Mouse (Mus musculus): Measurements from ENCODE around the gene Rad54l2. TPM values are rescaled to one million over a fixed set of nuclear protein-coding genes. Genes with fewer than 3 reads are reported as not detected.

The Rad54l2 gene
- total RNA-seq (2014; fragmentation: Nextera tagmentation) (15.9 and 22.7 TPM in 2 replicates), total RNA-seq (2017) (15.6 and 23.2 TPM in 2 replicates)

DNA sequence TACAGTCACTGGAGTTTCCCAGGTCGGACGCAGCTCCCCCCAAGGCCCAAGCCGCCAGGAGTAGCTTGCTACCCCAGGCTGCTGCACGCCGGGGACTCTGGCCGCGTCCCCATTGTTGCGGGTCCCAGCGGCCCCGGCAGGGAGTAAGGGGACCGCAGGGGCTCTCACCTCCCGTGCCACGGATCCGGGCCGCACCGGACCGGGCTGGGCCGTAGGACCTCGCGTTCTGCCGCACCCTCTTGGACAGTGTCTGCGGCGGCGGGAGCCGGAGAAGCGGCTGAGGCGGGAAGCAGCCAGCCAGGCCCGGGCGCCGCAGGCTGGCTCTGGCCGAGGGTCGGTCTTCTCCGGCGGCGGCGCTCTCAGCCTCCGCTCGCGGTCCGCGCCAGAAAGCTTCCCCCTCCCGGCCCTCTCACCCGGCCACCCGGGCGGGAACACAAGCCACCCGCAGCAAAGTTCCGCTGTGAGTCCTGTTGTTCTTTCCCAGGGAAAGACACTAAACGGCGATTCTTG, at the start of gene Rad54l2:
Gene Rad54l2 (minus strand): TSS at position 383 of the 510 bp plus-strand sequence.
- ATAC-seq (replicated peaks; ENCODE audit: low FRiP score, low TSS enrichment, poor library complexity, severe bottlenecking), result peak; percentile 79

DNA sequence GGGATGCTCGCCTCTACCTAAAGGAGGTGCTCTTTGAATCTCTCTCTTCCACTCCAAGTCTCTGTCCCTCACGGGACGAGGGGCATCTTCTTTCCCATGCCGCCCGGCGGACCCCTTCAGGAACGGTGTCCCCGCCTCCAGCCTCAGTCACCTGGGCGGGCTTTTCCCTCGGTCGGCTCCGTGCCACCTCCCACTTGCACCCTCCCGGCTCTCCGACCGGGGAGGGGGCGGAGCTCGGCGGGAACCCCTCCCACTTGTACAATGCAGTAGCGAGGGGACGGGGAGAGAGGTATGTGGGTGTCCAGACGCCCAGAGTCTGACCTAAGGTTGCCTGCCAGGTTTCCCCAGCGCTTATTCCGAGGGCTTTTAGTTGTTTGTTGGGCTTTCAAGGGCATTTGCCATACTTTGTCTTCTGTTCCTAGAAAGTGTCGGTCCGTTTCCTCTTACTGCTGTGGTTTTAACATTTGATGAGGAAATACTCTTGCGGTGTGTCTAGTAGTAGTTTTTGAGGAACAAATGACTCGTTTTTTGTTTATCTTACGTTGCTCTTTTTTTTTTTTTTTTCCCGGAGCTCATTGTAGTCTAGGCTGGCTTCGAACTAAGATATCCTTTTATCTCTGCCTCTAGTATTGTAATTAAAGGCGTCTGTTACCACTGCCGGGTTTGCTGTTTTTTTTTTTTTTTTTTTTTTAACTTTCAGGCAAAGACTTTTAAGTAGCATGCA, 33.5 kb upstream of the Rad54l2 start:
- peak; percentile 89 for ATAC-seq (replicated peaks; ENCODE audit: low FRiP score, low TSS enrichment, poor library complexity, severe bottlenecking)

GRCm38 (mm10) chr9:106821618-106822380, 32.8 kb upstream of the Rad54l2 start, which contains the start of gene Dcaf1:
Gene Dcaf1, plus strand, starts transcription at chr9:106821874.
- peak; percentile 89 for ATAC-seq (replicated peaks; ENCODE audit: low FRiP score, low TSS enrichment, poor library complexity, severe bottlenecking)

DNA sequence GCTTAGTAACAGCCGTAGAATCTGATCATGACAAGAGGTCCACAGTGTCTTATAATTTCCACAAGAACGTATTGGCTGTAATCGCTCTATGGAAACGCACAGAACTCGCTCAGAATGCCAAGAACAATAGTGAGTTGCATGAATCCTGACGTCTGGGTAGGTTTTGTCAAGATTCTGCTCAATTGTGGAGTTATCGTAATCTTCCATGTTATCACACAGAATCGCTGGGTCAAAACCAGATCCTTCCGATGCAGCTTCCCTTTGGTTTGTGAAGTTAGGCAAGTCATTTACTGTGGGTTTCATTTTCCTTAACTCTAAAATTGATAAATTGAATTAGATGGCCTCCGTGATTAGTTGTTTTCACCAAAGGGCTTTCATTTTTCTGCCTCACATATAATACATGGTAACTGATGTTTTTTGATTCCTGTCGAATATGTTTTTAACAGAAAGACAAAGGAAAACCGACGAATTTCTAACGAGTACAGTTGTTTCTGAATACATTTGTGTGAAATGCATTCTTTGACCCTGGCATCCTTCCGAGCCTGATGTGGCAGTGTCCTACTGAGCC, 32.1 kb upstream of the Rad54l2 start:
- no peak for ATAC-seq (replicated peaks; ENCODE audit: low FRiP score, low TSS enrichment, poor library complexity, severe bottlenecking)

DNA sequence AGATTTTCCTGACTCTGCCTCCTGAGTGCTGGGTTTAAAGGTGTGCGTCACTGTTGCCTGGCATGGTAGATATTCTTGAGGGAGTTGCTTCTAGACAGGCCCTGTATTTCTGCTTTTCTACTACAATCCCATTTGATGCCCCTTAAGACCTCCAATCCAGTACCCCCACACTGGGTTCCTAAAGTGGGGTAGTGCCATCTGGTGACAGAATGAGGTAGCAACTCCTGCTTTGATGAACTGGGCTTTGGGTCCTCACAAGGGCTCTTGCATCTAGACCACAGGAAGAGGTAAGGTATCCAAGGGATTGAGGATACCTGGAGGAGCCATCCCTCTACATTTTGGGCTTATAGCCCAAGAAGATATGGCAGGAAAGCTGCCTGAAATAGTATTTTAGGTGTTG, 30.2 kb upstream of the Rad54l2 start:
- no peak for ATAC-seq (replicated peaks; ENCODE audit: low FRiP score, low TSS enrichment, poor library complexity, severe bottlenecking)

- no peak for ATAC-seq (replicated peaks; ENCODE audit: low FRiP score, low TSS enrichment, poor library complexity, severe bottlenecking)
Measured at GRCm38 (mm10) chr9:106818191-106818590, 29.2 kb upstream of the Rad54l2 start.

- no peak for ATAC-seq (replicated peaks; ENCODE audit: low FRiP score, low TSS enrichment, poor library complexity, severe bottlenecking)
Measured at GRCm38 (mm10) chr9:106806503-106806902, 17.5 kb upstream of the Rad54l2 start.

DNA sequence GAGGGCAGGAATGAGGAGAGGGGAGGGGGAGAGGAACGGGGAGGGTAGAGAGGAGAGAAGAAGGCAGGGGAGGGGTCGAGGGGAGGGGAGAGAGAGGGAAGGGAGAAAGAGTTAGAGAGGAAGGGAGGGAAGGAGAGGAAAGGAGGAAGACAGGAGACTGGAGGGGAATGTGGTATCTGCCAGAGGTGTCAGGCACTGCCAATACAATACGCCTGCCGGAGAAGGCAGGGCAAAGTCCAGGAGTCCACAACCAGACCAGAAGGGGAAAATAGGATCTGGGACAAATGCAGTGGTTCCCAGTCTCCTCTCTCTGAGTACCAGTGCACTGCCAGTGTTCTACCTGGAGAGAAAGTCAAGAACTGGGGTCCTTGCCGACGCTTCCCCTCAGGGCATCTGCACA, 1.8 kb upstream of the Rad54l2 start:
- ATAC-seq (replicated peaks; ENCODE audit: low FRiP score, low TSS enrichment, poor library complexity, severe bottlenecking), result no peak

DNA sequence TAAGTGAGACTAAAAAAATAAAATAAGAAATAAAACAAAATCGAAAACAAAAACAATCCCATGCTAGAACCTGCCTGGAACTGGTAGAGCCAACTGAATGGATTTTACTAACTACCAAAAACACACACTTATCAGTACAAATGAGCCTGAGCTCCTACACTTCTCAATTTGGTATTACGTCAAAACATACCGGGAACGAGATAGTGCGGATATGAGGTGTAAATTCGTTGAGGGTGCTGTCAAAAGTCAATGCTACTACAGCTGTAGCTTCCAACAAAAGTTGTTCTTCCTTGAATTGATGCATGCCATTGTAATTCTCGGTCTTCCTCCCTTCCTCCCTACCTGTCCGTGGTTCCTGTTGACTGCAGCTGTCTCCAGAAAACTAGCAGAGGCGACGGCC, 369 bp upstream of the Rad54l2 start:
- ATAC-seq (replicated peaks; ENCODE audit: low FRiP score, low TSS enrichment, poor library complexity, severe bottlenecking), result peak; percentile 48; the same call in 1 of the 2 replicates

- peak; percentile 25 for ATAC-seq (replicated peaks; ENCODE audit: low FRiP score, low TSS enrichment, poor library complexity, severe bottlenecking)
Measured at GRCm38 (mm10) chr9:106787979-106788811, 799 bp downstream of the Rad54l2 start.

DNA sequence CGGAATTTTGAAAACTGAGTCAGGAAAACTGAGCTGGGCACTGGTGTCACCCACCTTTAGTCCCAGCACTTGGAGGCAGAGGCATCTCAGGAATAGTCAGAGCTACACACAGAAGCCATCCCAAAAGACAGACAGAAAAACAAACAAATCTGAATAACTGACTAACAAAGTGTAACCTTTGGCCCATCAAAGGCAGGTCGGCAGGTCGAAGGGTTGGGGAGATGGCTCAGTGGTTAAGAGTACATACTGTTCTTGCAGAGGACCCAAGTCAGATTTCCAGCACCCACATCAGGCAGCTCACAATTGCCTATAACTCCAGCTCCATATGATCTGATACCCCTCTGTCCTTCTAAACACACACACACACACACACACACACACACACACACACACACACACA, 3.8 kb downstream of the Rad54l2 start:
- no peak for ATAC-seq (replicated peaks; ENCODE audit: low FRiP score, low TSS enrichment, poor library complexity, severe bottlenecking)

DNA sequence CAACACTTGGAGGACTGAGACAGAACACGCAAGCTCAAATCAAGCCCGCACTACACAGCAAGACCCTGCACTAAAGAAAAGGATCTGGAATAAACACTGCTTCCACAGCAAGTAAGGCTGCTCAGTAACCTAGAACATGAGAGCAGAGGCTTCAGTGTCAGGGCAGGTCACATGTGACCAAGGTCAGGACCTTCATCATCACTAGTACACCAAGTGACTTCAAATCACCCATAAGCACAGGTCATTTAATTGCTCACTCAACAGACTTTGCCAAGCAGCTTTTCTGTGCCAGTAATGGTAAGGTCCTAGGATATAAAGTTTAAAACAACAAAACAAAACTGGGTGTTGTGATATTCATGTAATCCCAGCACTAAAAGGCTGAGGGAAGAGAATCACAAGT, 5.4 kb downstream of the Rad54l2 start:
- no peak for ATAC-seq (replicated peaks; ENCODE audit: low FRiP score, low TSS enrichment, poor library complexity, severe bottlenecking)

DNA sequence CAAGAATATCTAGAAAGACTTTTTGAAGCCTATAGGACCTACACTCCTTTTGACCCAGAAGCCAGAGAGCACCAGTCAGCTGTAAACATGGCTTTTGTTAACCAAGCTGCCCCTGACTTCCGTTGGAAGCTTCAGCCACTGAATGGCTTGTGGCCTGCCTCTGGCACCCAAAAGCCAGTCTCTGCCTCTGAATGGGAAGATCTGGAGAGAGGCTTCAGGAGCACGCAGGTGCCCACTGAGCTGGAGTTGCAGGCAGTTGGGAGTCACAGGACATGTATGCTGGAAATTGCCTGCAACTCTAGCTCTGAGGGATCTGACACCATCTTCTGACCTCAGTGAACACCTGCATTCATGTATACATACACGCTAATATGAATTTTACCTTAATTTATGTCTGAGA, 8.9 kb downstream of the Rad54l2 start:
- no peak for ATAC-seq (replicated peaks; ENCODE audit: low FRiP score, low TSS enrichment, poor library complexity, severe bottlenecking)

DNA sequence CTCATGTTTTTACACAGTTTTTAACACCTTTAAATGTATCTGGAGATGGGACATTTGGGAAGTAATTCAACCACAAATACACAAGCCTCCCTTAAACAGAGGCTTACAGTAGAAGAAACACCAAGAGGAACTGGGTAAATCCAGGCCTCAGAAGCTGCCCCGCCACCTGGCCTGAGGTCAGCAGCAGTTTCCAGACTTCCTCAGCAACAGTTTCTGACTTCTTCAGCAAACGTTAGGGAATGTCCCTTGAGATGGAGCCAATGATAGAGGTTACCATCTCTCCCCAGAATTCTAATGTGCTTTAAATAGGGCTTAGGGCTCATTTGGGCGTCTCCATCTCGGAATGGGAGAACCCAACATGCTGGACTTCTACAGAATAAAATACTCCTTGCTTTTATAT, 10.7 kb downstream of the Rad54l2 start:
- no peak for ATAC-seq (replicated peaks; ENCODE audit: low FRiP score, low TSS enrichment, poor library complexity, severe bottlenecking)

GRCm38 (mm10) chr9:106777423-106777822, 11.6 kb downstream of the Rad54l2 start:
- no peak for ATAC-seq (replicated peaks; ENCODE audit: low FRiP score, low TSS enrichment, poor library complexity, severe bottlenecking)

- ATAC-seq (replicated peaks; ENCODE audit: low FRiP score, low TSS enrichment, poor library complexity, severe bottlenecking), result peak; percentile 63
Measured at GRCm38 (mm10) chr9:106776116-106776515, 12.9 kb downstream of the Rad54l2 start.

DNA sequence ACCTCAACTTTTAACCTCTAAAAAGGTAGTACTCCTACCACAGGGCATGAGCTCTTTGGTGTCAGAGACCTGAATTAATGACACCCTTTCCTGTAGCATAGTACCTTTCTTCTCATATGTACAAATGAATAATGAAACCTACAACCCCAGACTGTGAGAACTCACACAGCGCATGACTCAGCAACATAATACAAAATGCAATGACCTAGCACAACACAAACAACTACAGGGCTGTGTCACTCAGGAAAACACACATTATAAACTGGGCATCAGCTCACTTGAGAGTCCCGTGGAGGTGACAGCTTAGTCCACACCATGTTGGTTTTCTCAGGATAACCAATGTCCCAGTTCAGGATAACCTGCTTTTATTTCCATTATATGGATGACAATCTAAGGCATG, 17.2 kb downstream of the Rad54l2 start:
- ATAC-seq (replicated peaks; ENCODE audit: low FRiP score, low TSS enrichment, poor library complexity, severe bottlenecking), result no peak

GRCm38 (mm10) chr9:106770216-106770615, 18.8 kb downstream of the Rad54l2 start:
- ATAC-seq (replicated peaks; ENCODE audit: low FRiP score, low TSS enrichment, poor library complexity, severe bottlenecking), result peak; percentile 57

GRCm38 (mm10) chr9:106769781-106770180, 19.2 kb downstream of the Rad54l2 start:
- no peak for ATAC-seq (replicated peaks; ENCODE audit: low FRiP score, low TSS enrichment, poor library complexity, severe bottlenecking)
